Mouse (Mus musculus) megakaryocyte-erythroid progenitor cell, adult 5 weeks (primary cell): Measurements from ENCODE around the gene Hoxa9. TPM values are rescaled to one million over a fixed set of nuclear protein-coding genes. Genes with fewer than 3 reads are reported as not detected.

ENCODE experiments used
- polyA plus RNA-seq: library from polyadenylated mRNA; stranded (reverse); fragments of >175 nt; gene quantifications from 2 replicates; pipeline ENCODE4 v1.2.3, GENCODE M21; 2012

The Hoxa9 gene
- polyA plus RNA-seq, result 67.7 and 90.5 TPM in 2 replicates

DNA sequence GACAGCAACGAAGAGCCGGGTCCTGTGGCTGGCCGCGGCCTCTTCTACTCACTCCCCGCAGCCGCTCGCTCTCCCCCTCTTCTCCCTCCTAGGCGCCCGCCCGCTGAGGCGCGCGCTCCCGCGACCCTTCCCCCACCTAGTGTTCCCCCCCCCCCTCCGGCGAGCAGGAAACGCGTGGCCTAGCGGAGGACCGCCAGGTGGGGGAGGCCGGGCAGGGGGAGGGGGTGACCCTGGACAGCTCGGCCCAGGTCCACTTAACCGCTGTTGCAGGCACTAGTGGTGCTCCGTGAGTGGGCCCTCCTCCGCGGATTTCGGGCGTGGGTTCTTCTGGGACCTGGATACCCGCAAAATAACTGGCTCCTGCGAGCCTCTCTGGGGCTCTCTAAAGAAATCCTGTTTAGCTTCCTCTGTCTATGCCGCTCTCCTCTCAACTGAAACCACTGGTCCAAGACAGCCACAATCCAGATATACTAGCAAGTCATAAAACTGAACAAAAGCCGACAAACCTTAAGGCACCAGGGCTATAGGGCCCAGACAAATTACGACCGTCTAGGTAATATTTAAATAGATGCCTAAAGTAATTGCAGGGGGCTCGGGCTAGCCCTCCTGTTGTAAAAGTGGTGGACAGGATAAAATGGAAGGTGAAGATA is at the start of gene Hoxa9:
TSS of gene Hoxa9 (minus strand) at position 574 of the 650 bp plus-strand sequence.

DNA sequence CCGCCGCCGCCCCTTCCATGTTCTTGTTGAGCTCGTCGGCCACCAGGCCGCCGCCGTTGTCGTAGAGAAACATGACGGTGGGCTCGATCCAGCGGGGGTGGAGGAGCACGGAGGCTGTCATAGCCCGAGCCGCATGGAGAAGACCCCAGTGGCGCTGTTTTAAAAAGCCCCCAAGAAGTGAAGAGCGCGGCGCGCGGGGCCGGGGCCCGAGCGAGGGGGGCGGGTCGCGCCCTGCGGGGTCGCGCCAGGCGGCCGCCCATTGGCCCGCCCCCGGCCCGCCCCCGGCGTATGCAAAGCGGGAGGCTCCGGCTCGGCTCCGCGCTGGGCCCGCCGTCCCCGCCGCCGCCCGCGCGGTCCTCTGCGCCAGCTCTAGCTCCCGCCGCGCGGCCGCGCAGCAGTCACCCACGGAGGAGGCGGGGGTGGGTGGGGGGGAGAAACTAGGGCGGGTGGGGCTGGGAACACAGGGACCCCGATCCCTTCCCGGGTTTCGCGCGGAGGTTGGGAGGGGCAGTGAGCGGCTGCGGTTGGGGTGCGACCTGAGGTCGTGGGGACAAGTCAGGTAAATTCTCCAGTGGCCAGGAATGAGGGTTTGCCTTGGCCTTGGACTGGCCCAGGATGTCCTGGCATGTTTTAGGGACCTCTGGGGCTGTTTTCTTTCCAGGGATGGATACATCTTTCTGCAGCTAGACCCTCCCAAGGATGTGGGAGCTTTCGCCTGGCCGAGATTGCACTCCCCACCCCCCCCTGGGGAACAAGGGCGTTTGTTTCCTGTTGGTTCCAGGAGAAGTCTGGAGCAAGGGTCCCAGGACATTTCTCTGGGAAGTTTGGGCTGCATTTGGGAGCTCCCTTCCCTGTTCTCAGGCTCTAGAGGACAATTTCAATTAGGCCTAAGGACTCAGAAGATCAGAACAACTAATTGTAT is 30.0 kb upstream of the Hoxa9 start, which contains the start of gene Hoxa13:
TSS of gene Hoxa13 (minus strand) at position 227 of the 922 bp plus-strand sequence.

DNA sequence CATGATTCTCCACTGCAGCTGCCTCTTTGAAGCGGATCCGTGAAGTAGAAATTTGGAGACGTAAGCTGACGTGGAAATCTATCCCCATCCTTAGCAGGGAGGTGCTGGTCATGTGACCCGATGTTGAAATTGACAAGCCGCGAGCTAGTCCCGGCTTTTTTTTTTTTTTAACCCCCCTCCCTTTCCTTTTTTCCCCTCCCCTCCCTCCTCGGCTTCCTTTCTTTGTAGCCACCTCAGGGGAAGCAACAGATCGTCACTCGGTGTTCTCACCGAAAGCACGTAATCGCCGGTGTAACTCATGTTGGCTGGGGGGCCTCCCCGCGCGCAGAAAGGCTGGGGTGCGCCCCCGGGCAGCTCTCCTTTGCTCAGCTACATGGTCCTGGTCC is 14.9 kb upstream of the Hoxa9 start, which contains the start of gene Hoxa11:
TSS of gene Hoxa11 (minus strand) at position 54 of the 386 bp plus-strand sequence.

DNA sequence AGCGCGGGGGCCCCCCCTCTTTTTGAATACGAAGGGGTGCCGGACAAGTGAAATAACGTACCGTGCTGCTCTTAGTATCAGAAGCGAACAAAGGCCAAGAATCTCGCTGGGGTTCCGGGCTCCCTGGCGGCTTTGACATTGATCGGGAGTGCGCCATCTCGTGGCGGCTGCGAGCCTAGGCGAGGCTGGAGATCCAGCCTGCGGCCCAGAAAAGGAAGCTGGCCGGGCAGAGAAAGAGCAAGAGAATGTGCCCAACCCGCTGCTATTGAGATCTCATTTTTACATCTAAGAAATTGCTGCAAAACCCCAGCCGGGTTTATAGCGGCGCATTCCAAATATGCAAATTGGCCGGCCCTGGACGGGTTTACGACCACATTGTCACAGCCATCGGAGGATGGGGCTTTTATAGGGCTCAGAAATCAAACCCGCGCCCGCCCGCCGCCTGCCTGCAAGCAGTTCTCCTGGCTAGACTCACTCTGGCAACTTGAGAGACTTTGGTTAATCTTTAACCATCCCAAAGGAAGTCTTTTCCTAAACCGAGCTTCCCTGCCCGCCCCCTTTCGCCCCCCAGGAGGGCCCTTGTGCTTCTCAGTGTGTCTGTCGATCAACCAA is 9.6 kb upstream of the Hoxa9 start, which contains the start of gene Hoxa10:
TSS of gene Hoxa10 (minus strand) at position 466 of the 612 bp plus-strand sequence.

DNA sequence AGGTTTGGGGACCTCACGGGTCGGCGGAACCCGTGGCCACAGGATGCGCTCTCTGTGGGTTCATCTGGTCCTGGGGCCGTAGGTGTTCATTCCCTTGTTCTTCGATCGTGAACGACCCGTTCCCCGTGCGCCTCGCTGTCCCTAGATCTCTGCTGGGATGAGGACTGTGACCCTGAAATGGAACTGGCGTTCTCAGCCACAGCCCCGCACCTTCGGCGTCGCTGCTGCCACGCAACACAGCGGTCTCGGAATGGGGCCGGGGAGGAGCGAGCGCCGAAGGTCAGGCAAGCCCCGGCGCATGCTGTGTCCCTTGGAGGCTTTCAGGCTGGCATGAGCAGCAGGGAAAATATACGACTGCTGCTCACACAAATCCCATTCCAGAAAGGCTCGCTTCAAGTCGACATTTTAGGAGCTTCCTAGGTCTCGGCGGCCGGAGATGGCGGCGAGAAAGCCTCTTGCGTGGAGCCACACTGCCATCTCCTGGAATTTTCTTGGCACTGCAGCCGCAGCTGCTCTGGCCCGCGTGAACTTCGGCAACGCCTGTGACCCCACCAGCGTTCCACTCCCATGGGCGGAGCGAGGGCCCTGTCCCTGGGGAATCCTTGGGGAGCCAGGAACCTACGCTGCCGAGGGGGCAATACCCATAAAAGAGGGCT is 9.4 kb downstream of the Hoxa9 start, which contains the start of gene Hoxa7:
TSS of gene Hoxa7 (minus strand) at position 518 of the 656 bp plus-strand sequence.

DNA sequence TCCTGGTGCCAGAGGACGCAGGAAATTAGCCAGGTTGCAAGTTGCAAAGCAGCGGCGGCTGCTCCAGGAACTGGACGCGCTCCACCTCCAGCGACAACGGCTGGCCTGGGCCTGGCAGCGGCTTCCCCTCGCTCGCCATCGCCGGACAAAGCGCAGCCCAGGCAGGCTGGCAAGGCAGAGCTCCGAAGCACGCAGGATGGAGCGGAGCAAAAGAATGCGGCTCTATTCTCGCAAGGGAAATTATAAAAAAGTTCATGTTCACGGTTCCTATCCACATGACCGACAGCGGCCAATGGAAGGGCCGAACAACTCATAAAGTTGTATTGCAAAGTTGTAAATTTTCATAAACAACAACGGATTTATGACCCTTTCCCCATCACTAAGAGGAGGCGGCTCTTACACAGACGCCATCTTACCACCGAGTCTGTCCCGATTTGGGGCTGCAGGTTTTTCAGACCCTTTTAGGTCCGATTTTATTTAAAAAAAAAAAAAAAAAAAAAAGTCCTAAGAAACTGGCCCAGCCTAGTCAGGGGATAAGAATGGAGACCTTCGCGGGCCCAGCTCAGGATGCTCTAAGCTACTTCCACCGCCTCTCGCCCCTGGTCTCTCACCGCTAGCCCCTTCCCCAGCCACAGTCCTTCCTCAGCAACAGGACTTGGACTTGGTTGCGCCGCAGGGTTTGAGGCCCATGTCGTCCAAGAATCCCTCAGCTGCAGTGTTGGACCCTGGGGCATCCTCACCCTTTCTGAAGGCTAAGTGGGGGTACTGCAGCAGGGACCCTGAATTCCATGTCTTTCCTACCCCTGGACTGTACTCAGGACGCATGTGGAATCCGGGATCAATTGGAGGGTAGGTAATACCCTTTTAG is 17.5 kb downstream of the Hoxa9 start, which contains the start of the genes Hoxa3 and Gm28308:
TSS of gene Hoxa3 (minus strand) at position 218 of the 868 bp plus-strand sequence.
TSS of gene Gm28308 (minus strand) at position 221 of the 868 bp plus-strand sequence.

DNA sequence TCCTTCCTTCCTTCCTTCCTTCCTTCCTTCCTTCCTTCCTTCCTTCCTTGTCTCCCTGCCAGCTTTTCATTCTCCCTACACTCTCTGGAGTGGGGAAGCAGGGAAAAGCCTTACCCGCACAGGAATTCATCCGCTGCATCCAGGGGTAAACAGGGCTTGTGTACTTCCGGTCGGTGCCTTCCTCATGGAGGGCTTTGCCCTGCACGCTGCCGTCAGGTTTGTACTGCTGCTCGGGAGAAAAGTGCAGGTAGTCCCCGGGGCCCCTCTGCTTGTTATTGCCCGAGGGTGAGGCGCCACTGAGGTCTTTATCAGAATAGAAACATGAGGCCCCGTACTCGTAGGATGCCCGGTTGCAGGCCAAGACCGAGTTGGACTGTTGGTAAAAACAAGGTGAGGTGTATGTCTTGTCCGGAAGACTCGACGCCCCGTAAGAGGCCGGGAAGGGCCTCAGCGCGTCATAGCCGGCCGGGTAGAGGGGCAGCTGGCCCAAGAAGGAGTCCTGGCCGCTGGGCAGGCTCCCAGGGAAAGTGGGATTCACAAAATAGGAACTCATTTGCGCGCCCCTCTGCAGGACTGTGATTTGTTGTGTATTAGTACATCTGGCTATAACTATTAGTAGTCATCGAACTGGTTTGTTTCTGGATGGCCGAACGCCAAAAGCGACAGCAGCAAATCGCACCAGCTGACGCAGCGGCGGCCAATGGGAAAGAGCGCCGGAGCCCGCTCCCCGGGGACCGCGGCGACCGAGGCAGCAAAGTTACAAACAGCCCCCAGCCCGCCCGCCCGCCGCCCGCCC is 22.6 kb downstream of the Hoxa9 start, which contains the start of gene Hoxa6:
TSS of gene Hoxa6 (minus strand) at position 651 of the 796 bp plus-strand sequence.

DNA sequence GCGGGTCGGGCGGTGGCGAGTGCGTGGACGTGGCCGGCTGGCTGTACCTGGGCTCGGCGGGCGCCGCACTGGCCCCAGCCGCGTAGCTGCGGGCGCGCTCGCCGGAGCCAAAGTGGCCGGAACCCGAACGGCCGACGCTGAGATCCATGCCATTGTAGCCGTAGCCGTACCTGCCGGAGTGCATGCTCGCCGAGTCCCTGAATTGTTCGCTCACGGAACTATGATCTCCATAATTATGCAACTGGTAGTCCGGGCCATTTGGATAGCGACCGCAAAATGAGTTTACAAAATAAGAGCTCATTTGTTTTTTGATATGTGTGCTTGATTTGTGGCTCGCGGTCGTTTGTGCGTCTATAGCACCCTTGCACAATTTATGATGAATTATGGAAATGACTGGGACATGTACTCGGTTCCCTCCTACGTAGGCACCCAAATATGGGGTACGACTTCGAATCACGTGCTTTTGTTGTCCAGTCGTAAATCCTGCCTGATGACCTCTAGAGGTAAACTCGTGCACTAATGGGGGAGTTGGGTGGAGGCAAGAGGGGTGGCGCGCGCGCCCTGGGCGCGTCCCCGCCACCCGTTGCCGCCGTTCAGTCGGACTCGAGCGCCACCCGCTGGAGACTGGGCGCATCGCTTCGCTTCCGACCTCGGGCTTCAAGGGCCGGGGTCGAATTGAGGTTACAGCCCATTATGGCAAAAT is 26.7 kb downstream of the Hoxa9 start, which contains the start of gene Hoxa5:
TSS of gene Hoxa5 (minus strand) at position 538 of the 703 bp plus-strand sequence.

DNA sequence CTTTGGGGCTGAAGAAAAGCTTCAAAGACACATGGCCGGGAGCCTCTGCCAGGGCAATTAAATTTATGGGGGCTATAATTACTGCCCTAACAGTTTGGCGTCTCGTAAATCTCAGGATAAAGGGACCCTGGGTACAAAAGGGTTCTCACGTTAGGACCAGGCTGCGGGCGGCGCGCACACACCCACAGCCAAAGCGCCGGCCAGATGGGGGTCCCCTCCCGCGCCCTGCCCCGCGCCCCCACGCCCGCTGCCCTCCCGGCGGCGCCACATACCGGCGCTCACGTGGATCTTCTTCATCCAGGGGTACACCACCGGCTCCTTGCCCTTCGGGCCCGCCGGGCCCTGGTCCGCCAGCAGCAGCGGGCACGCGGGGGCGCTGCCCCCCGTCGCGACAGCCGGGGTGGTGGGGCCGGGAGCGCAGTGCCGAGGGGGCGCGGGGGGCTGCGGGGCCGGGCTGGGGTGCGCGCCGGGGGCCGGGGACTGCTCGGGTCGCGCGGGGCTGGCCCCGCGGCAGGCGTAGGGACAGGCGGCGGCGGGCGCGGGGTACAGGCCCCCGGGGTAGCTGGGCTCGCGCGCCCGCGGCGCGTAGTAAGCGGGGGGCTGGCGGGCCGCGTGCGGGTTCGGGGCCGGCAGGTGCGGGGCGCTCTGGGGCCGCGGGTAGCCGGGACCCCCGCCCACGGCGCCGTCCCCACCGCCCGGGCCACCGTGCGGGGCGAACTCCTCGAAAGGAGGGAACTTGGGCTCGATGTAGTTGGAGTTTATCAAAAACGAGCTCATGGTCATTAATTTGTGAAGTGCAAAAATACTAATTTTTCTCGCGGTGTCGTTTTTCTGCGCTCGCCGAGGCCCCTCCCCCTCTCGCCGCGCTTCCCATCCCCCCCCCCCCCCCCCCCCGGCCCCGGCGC is 39.7 kb downstream of the Hoxa9 start, which contains the start of gene Hoxa4:
TSS of gene Hoxa4 (minus strand) at position 848 of the 905 bp plus-strand sequence.

DNA sequence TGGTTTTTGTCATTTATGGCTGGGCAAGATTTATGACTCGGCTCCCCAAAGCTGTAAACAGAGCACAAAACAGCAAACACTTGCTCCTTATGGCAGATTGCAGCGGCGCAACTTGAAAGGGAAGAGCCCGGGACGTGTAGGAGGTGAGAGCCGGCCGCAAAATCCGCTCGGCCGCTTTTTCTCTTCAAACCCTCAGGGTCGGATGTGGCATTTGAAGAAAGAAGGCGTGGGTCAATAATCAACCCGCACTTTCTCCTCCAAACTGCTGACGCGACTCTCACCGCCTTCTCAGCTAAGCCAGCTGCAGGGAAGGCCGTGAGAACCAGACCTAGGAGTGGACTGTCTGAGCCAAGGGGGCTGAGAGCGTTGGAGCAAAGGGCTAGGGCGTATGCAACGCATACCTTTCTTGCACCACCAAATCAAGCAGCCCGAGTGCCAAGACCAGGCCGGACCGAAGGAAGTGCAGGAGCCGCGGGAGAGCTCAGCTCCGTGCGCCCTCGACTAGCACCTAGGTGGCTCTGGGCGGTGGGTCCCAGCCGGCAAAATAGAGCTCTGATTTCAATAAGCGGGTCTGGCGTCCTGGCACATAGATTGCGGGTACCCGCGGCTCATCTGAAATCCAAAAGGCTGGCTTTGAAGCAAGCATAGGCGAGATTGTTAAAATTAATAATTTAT is 53.7 kb downstream of the Hoxa9 start, which contains the start of gene 5730596B20Rik:
TSS of gene 5730596B20Rik (plus strand) at position 438 of the 675 bp plus-strand sequence.

Other genes with a start within 250 kb of the Hoxa9 start
- 5.5 and 6.0 TPM in 2 replicates for gene Skap2, start 218.5 kb downstream of the Hoxa9 start, polyA plus RNA-seq
- gene Hoxa1, start 72.8 kb downstream of the Hoxa9 start, polyA plus RNA-seq, result 0.10 and 0.14 TPM in 2 replicates
- gene Hoxa2, start 66.3 kb downstream of the Hoxa9 start, polyA plus RNA-seq, result 0.16 and 0.51 TPM in 2 replicates
- gene 5730596B20Rik, start 53.6 kb downstream of the Hoxa9 start, polyA plus RNA-seq, result not detected in 2 replicates
- gene Hoxa4, start 39.3 kb downstream of the Hoxa9 start, polyA plus RNA-seq, result 1.7 and 2.2 TPM in 2 replicates
- gene Hoxa5, start 26.5 kb downstream of the Hoxa9 start, polyA plus RNA-seq, result 5.1 and 8.4 TPM in 2 replicates
- gene Hoxa6, start 22.4 kb downstream of the Hoxa9 start, polyA plus RNA-seq, result 3.5 and 6.1 TPM in 2 replicates
- gene Hoxa3, start 17.8 kb downstream of the Hoxa9 start, polyA plus RNA-seq, result 3.2 and 3.5 TPM in 2 replicates
- 1.2 TPM in 2 replicates for gene Gm28308, start 17.8 kb downstream of the Hoxa9 start, polyA plus RNA-seq
- gene Hoxa7, start 9.2 kb downstream of the Hoxa9 start, polyA plus RNA-seq, result 40.9 and 47.0 TPM in 2 replicates
- gene Hoxa10, start 9.8 kb upstream of the Hoxa9 start, polyA plus RNA-seq, result 1.0 and 1.2 TPM in 2 replicates
- gene Hoxa11, start 14.7 kb upstream of the Hoxa9 start, polyA plus RNA-seq, result 0.04 TPM in 1 of 2 replicates, not detected in the other
- not detected in 2 replicates for gene Hoxa13, start 29.8 kb upstream of the Hoxa9 start, polyA plus RNA-seq
- gene Evx1, start 82.4 kb upstream of the Hoxa9 start, polyA plus RNA-seq, result 0.13 and 0.22 TPM in 2 replicates